8 mouse cellular contexts compared by ENCODE assay signal in the genomic region with DNA sequence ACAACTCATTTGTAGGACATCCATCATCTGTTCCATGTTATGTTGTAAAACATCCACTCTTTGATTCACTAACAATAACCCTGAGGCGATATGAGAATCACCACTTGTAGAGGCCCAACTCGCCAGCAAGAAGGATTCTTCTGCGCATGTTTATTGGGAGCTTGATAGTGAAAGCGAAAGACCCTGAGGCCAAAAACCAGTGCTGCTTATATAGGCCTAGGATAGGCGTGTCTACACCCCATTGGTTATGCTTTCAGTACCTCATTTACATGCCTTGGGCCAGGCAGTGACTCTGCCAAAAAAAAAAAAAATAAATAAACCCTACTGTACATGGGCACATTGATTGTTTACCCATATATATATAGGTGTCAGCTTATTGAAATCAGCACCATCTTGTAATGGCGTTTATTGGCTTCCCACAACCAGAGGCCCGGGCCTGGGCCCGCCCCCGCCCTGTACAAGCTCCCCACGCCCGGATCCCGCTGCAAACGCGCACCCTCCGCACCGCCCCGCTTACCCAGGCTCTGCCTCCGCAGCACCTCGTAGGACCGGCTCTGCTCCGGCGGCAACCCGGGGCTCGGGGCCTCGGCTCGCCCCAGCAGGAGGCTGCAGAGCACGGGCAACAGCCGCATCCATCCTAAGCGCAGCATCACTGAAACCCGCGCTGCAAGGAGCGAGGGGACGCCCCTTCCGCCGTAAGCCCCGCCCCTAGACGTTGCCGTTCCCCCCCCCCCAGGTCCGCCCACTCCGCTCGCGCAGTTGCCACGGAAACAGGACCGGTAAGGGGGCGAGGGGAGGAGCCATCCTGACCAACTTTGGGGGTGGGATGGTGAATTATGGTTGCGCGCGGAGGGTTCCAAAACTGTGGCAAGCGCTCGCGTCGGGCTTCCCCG. TPM values are rescaled to one million over a fixed set of nuclear protein-coding genes. Genes with fewer than 3 reads are reported as not detected.
A peak's percentile ranks its signal among the peaks of the same experiment; 100 is the strongest.
DNase-seq lines count a peak whose midpoint lies in the region; ATAC-seq and TF ChIP-seq lines count a peak whose summit lies in the region.

A gene (minus strand): TSS at position 673 of the 893 bp plus-strand sequence.

- peaks cover 12% of the 10 kb centered on the region; the same call in 1 of the 2 replicates for H3K9me3 ChIP-seq in embryonic facial prominence, embryonic 14.5 days (ENCODE audit: control insufficient read depth, low read length)
- peaks cover 7% of the 10 kb centered on the region; the same call in 1 of the 2 replicates for H3K9me3 ChIP-seq in kidney, embryonic 14.5 days (ENCODE audit: control insufficient read depth, low read length)
- no peaks in the 10 kb centered on the region for H3K9me3 ChIP-seq in midbrain, postnatal 0 days (ENCODE audit: low read length)

- no peaks in the 10 kb centered on the region for H3K27me3 ChIP-seq in embryonic facial prominence, embryonic 14.5 days (replicated peaks; ENCODE audit: control insufficient read depth, insufficient read depth, low read length)
- H3K27me3 ChIP-seq in kidney, embryonic 14.5 days (ENCODE audit: control insufficient read depth, insufficient read depth, low read length): no peaks in the 10 kb centered on the region
- H3K27me3 ChIP-seq in midbrain, postnatal 0 days (ENCODE audit: insufficient read depth, low read length): no peaks in the 10 kb centered on the region

- no peak within 1 kb of the TSS; the same call in 1 of the 2 replicates for H3K27ac ChIP-seq in bone marrow, adult 2 months (ENCODE audit: control insufficient read depth, insufficient read depth, low read depth, low read length, poor library complexity)
- H3K27ac ChIP-seq in embryonic facial prominence, embryonic 14.5 days (replicated peaks; ENCODE audit: low read depth, low read length): peak within 1 kb of the TSS; percentile 69
- H3K27ac ChIP-seq in kidney, embryonic 14.5 days (ENCODE audit: low read depth, low read length): no peak within 1 kb of the TSS
- peak within 1 kb of the TSS; percentile 76 for H3K27ac ChIP-seq in midbrain, postnatal 0 days (ENCODE audit: low read depth, low read length)

- peak; percentile 88 for ATAC-seq in embryonic facial prominence, embryonic 14.5 days (ENCODE audit: low read depth)
- ATAC-seq in kidney, embryonic 14.5 days (ENCODE audit: low FRiP score, low TSS enrichment): peak; percentile 87
- ATAC-seq in midbrain, postnatal 0 days (ENCODE audit: low FRiP score): peak; percentile 86

- peaks cover 7% of the 10 kb centered on the region for H3K36me3 ChIP-seq in embryonic facial prominence, embryonic 14.5 days (ENCODE audit: control insufficient read depth, insufficient read depth, low read length)
- H3K36me3 ChIP-seq in kidney, embryonic 14.5 days (ENCODE audit: control insufficient read depth, insufficient read depth, low read length): no peaks in the 10 kb centered on the region; the same call in 1 of the 2 replicates
- no peaks in the 10 kb centered on the region for H3K36me3 ChIP-seq in midbrain, postnatal 0 days (ENCODE audit: insufficient read depth, low read length)

- H3K4me3 ChIP-seq in bone marrow, adult 2 months (replicated peaks; ENCODE audit: control insufficient read depth, low read depth, low read length): peak within 1 kb of the TSS; percentile 54
- peak within 1 kb of the TSS; percentile 59 for H3K4me3 ChIP-seq in embryonic facial prominence, embryonic 14.5 days (ENCODE audit: low read depth, low read length)
- H3K4me3 ChIP-seq in kidney, embryonic 14.5 days (ENCODE audit: low read length): peak within 1 kb of the TSS; percentile 44
- peak within 1 kb of the TSS; percentile 49 for H3K4me3 ChIP-seq in midbrain, postnatal 0 days (ENCODE audit: low read depth, low read length)

- peak within 1 kb of the TSS; percentile 65 for H3K9ac ChIP-seq in embryonic facial prominence, embryonic 14.5 days (ENCODE audit: low read depth, low read length)
- H3K9ac ChIP-seq in kidney, embryonic 14.5 days (ENCODE audit: low read depth, low read length): peak within 1 kb of the TSS; percentile 48
- peak within 1 kb of the TSS; percentile 71 for H3K9ac ChIP-seq in midbrain, postnatal 0 days (replicated peaks; ENCODE audit: low read length, poor library complexity, severe bottlenecking)

- peak; percentile 45 for DNase-seq in 3T3-L1 (ENCODE audit: low read depth, low spot score)
- DNase-seq in embryonic facial prominence, embryonic 14.5 days (ENCODE audit: low spot score): peak; percentile 93
- DNase-seq in heart, adult 9 months (ENCODE audit: low spot score in 2 of 2): peak; percentile 33 to 40
- peak; percentile 86 for DNase-seq in liver
- peak; percentile 90 for DNase-seq in midbrain, postnatal 0 days (ENCODE audit: low spot score)
- DNase-seq in spleen, postnatal 14 days (ENCODE audit: low spot score in 2 of 2): peak; percentile 34 to 58

- 15% methylated on average over 53 of the region's 53 CpGs for WGBS in bone marrow, adult 2 months
- WGBS in embryonic facial prominence, embryonic 14.5 days: 9% methylated on average over 38 of the region's 53 CpGs
- WGBS in kidney, embryonic 14.5 days: 8% methylated on average over 53 of the region's 53 CpGs
- 6% methylated on average over 52 of the region's 53 CpGs for WGBS in midbrain, postnatal 0 days

- no peak for TF ChIP-seq CTCF in bone marrow, adult 2 months (IDR thresholded peaks at IDR 0.05; ENCODE audit: control insufficient read depth, insufficient read depth, low read length)
- TF ChIP-seq CTCF in midbrain, postnatal 0 days (IDR thresholded peaks at IDR 0.05): no peak

- TF ChIP-seq POLR2A in bone marrow, adult 2 months (IDR thresholded peaks at IDR 0.05; ENCODE audit: borderline replicate concordance, control insufficient read depth, low read depth, low read length): peak; percentile 27; the same call in 1 of the 2 replicates

- peak within 1 kb of the TSS; percentile 53 for H3K4me2 ChIP-seq in embryonic facial prominence, embryonic 14.5 days (ENCODE audit: low read depth, low read length)
- peak within 1 kb of the TSS; percentile 35 for H3K4me2 ChIP-seq in kidney, embryonic 14.5 days (replicated peaks; ENCODE audit: low read depth, low read length)
- peak within 1 kb of the TSS; percentile 45 for H3K4me2 ChIP-seq in midbrain, postnatal 0 days (ENCODE audit: low read depth, low read length, poor library complexity, severe bottlenecking)

- H3K4me1 ChIP-seq in bone marrow, adult 2 months (ENCODE audit: control insufficient read depth, insufficient read depth, low read length): peaks cover 5% of the 10 kb centered on the region; the same call in 1 of the 2 replicates
- 0 out of 2 replicates have a peak, but pooled peaks cover 3% of the 10 kb centered on the region for H3K4me1 ChIP-seq in embryonic facial prominence, embryonic 14.5 days (ENCODE audit: control insufficient read depth, insufficient read depth, low read length)
- H3K4me1 ChIP-seq in kidney, embryonic 14.5 days (ENCODE audit: control insufficient read depth, insufficient read depth, low read length): no peaks in the 10 kb centered on the region
- no peaks in the 10 kb centered on the region for H3K4me1 ChIP-seq in midbrain, postnatal 0 days (ENCODE audit: insufficient read depth, low read length)

RNA-seq across cellular contexts. Expression of the gene that starts here (rescaled TPM):
- 16.9 and 25.3 TPM in 2 replicates for polyA plus RNA-seq in bone marrow, adult 2 months (2011; ENCODE audit: insufficient read depth, insufficient read length, low replicate concordance, missing spikeins)
- polyA plus RNA-seq in embryonic facial prominence, embryonic 14.5 days (2014; fragmentation: Nextera tagmentation; extraction: Ambion mirVana): 97.9 and 99.8 TPM in 2 replicates
- polyA plus RNA-seq in kidney, embryonic 14.5 days (2014; fragmentation: Nextera tagmentation; extraction: Ambion mirVana): 128 and 143 TPM in 2 replicates
- total RNA-seq in midbrain, postnatal 0 days (2014; rRNA removed): 299 and 345 TPM in 2 replicates
- 372 and 393 TPM in 2 replicates for polyA plus RNA-seq in midbrain, postnatal 0 days (2015; fragmentation: Nextera tagmentation; extraction: Ambion mirVana)

Comparison
In these comparisons a context has a peak if more than half of its experiments do, and no peak if none do; other contexts are left out.
1. DNase-seq: peak in every context shown above with its lines; median percentile 93 in embryonic facial prominence, embryonic 14.5 days; 90 in midbrain, postnatal 0 days; 86 in liver; 46 in spleen, postnatal 14 days; 45 in 3T3-L1; 36 in heart, adult 9 months.
2. H3K27ac ChIP-seq: peak in embryonic facial prominence, embryonic 14.5 days (single experiment) and midbrain, postnatal 0 days (single experiment); none in bone marrow, adult 2 months (single experiment) and kidney, embryonic 14.5 days (single experiment).
3. Peak in every context shown above with its lines, with median percentiles within 50 percentile points of each other: H3K4me3 ChIP-seq, ATAC-seq, H3K4me2 ChIP-seq and H3K9ac ChIP-seq.